ENCODE assay signal across 19 mouse cellular contexts in the genomic region with DNA sequence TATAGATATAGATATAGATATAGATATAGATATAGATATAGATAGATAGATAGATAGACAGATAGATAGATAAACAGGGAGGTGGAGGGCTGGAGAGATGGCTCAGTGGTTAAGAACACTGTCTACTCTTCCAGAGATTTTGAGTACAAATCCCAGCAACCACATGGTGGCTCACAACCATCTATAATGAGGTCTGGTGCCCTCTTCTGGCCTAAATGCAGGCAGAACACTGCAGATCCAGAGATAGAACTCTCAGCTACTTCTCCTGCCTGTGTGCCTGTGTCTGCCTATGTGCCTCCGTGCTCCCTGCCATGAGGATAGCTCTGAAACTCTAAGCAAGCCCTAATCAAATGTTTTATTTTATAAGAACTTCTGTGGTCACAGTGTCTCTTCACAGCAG.
DNase-seq lines count a peak whose midpoint lies in the region; ATAC-seq and TF ChIP-seq lines count a peak whose summit lies in the region.
"Had no signal": no experiment of that assay in that cellular context is flagged by ENCODE, and none has a peak within 500 bp of the region (broad histone marks: within the 10 kb centered on the region; RNA-seq: fewer than 3 reads in every experiment).

No protein-coding gene starts in this region.

- no peak for TF ChIP-seq POLR2A in lung, adult 2 months (IDR thresholded peaks at IDR 0.05; ENCODE audit: borderline replicate concordance, extremely low read depth, low read depth, low read length)
- TF ChIP-seq POLR2A in CH12.LX (IDR thresholded peaks at IDR 0.05; ENCODE audit: low read depth, low read length): no peak

- H3K27me3 ChIP-seq in hindbrain, postnatal 0 days (ENCODE audit: insufficient read depth, low read length): no peaks in the 10 kb centered on the region
- no peaks in the 10 kb centered on the region for H3K27me3 ChIP-seq in hindbrain, embryonic 16.5 days (replicated peaks; ENCODE audit: control insufficient read depth, insufficient read depth, low read length)
- H3K27me3 ChIP-seq in lung, embryonic 14.5 days (ENCODE audit: insufficient read depth, low read length): no peaks in the 10 kb centered on the region
- peaks cover 14% of the 10 kb centered on the region for H3K27me3 ChIP-seq in CH12.LX (replicated peaks)
- no peaks in the 10 kb centered on the region for H3K27me3 ChIP-seq in forebrain, embryonic 13.5 days
- H3K27me3 ChIP-seq: heart, embryonic 13.5 days; midbrain, embryonic 12.5 days had no signal

- dilution Hi-C loops in CH12.LX (cut with MboI; ENCODE audit: extremely low pct_ligation_motif_present, extremely low pct_unique_long_range_greater_than_20kb, low sequenced_read_pairs): no loop called here

- in situ Hi-C loops in CH12.LX (cut with MboI; ENCODE audit: low pct_ligation_motif_present, low pct_unique_long_range_greater_than_20kb, low sequenced_read_pairs): no loop called here

- peaks cover 4% of the 10 kb centered on the region; the same call in 1 of the 2 replicates for H3K36me3 ChIP-seq in hindbrain, postnatal 0 days (ENCODE audit: insufficient read depth, low read length)
- peaks cover 9% of the 10 kb centered on the region for H3K36me3 ChIP-seq in hindbrain, embryonic 16.5 days (ENCODE audit: control insufficient read depth, insufficient read depth, low read length)
- no peaks in the 10 kb centered on the region for H3K36me3 ChIP-seq in lung, embryonic 14.5 days (ENCODE audit: insufficient read depth)
- H3K36me3 ChIP-seq in CH12.LX (replicated peaks in 1 of 2; ENCODE audit: control insufficient read depth in 1 of 2, insufficient read depth in 1 of 2, low read length in 1 of 2): no peaks in the 10 kb centered on the region
- peaks cover 72% of the 10 kb centered on the region for H3K36me3 ChIP-seq in forebrain, embryonic 13.5 days (ENCODE audit: poor library complexity, severe bottlenecking)
- H3K36me3 ChIP-seq: heart, embryonic 13.5 days had no signal

- ATAC-seq in hindbrain, postnatal 0 days: no peak
- ATAC-seq in hindbrain, embryonic 16.5 days: no peak
- no peak for ATAC-seq in lung, embryonic 14.5 days (ENCODE audit: insufficient read depth)
- no peak for ATAC-seq in forebrain, embryonic 13.5 days
- ATAC-seq: Patski had no signal

- H3K9me3 ChIP-seq in hindbrain, postnatal 0 days (ENCODE audit: low read length): no peaks in the 10 kb centered on the region
- no peaks in the 10 kb centered on the region for H3K9me3 ChIP-seq in hindbrain, embryonic 16.5 days (ENCODE audit: control insufficient read depth, low read length)
- H3K9me3 ChIP-seq in lung, embryonic 14.5 days (ENCODE audit: low read depth, low read length): no peaks in the 10 kb centered on the region
- peaks cover 5% of the 10 kb centered on the region for H3K9me3 ChIP-seq in CH12.LX (replicated peaks; ENCODE audit: low read length)
- no peaks in the 10 kb centered on the region for H3K9me3 ChIP-seq in forebrain, embryonic 13.5 days (replicated peaks)
- H3K9me3 ChIP-seq: forebrain, embryonic 10.5 days; heart, embryonic 13.5 days; midbrain, embryonic 12.5 days had no signal

- no peak overlapping the region for H3K4me2 ChIP-seq in hindbrain, postnatal 0 days (ENCODE audit: low read depth, low read length)
- H3K4me2 ChIP-seq in hindbrain, embryonic 16.5 days (ENCODE audit: low read length): no peak overlapping the region
- no peak overlapping the region for H3K4me2 ChIP-seq in lung, embryonic 14.5 days
- H3K4me2 ChIP-seq in CH12.LX (ENCODE audit: insufficient read depth, low read depth, poor library complexity, severe bottlenecking): no peak overlapping the region
- no peak overlapping the region for H3K4me2 ChIP-seq in forebrain, embryonic 13.5 days
- H3K4me2 ChIP-seq: heart, embryonic 13.5 days; hindbrain, embryonic 14.5 days; midbrain, embryonic 12.5 days had no signal

- no peak for TF ChIP-seq EP300 in CH12.LX (IDR thresholded peaks at IDR 0.05; ENCODE audit: low read length)

- H3K27ac ChIP-seq in hindbrain, postnatal 0 days: no peak overlapping the region
- no peak overlapping the region for H3K27ac ChIP-seq in hindbrain, embryonic 16.5 days (ENCODE audit: low read depth, low read length)
- no peak overlapping the region for H3K27ac ChIP-seq in lung, embryonic 14.5 days (ENCODE audit: low read depth)
- no peak overlapping the region for H3K27ac ChIP-seq in CH12.LX (ENCODE audit: insufficient read depth, low read depth)
- no peak overlapping the region for H3K27ac ChIP-seq in forebrain, embryonic 13.5 days
- H3K27ac ChIP-seq: forebrain, embryonic 10.5 days; heart, embryonic 13.5 days; hindbrain, embryonic 14.5 days; midbrain, embryonic 12.5 days had no signal

- no peaks in the 10 kb centered on the region for H3K4me1 ChIP-seq in hindbrain, postnatal 0 days (ENCODE audit: insufficient read depth, low read length)
- H3K4me1 ChIP-seq in hindbrain, embryonic 16.5 days (ENCODE audit: control insufficient read depth, insufficient read depth, low read depth, low read length): peaks cover 5% of the 10 kb centered on the region
- no peaks in the 10 kb centered on the region for H3K4me1 ChIP-seq in lung, embryonic 14.5 days (ENCODE audit: insufficient read depth)
- no peaks in the 10 kb centered on the region for H3K4me1 ChIP-seq in lung, adult 2 months (ENCODE audit: control insufficient read depth, insufficient read depth, low read length)
- H3K4me1 ChIP-seq in CH12.LX (ENCODE audit: control insufficient read depth in 1 of 2, insufficient read depth in 2 of 2): no peaks in the 10 kb centered on the region
- peaks cover 12% of the 10 kb centered on the region for H3K4me1 ChIP-seq in forebrain, embryonic 13.5 days
- H3K4me1 ChIP-seq: heart, embryonic 13.5 days had no signal

- peak; percentile 32; the same call in 1 of the 2 replicates for TF ChIP-seq CTCF in hindbrain, postnatal 0 days (IDR thresholded peaks at IDR 0.05; ENCODE audit: low read depth)
- peak; percentile 28; the same call in 1 of the 2 replicates for TF ChIP-seq CTCF in lung, embryonic 14.5 days (IDR thresholded peaks at IDR 0.05; ENCODE audit: low read depth)
- no peak for TF ChIP-seq CTCF in lung, adult 2 months (IDR thresholded peaks at IDR 0.05; ENCODE audit: insufficient read depth, low read length)
- TF ChIP-seq CTCF in CH12.LX (conservative IDR thresholded peaks at IDR 0.05 in 1 of 2, IDR thresholded peaks at IDR 0.05 in 1 of 2; ENCODE audit: low read depth in 2 of 2, low read length in 2 of 2): peak in 1 of 2 experiments; percentile 50; a peak in 2 of 4 replicates

- no peak for DNase-seq in hindbrain, postnatal 0 days (ENCODE audit: low spot score)
- DNase-seq in lung, embryonic 14.5 days: no peak
- no peak for DNase-seq in lung, adult 2 months
- DNase-seq in CH12.LX (ENCODE audit: extremely low read depth): no peak
- peak; percentile 31 for DNase-seq in ZHBTc4 (ENCODE audit: low read depth, low spot score)
- DNase-seq: cerebellum, adult 2 months; cerebellum, postnatal 36 days; heart, postnatal 36 days; kidney, adult 11 months; kidney, postnatal 10 days; left cerebral cortex, postnatal 4 days; liver had no signal

- TF ChIP-seq RAD21 in CH12.LX (IDR thresholded peaks at IDR 0.05; ENCODE audit: low read depth, low read length): no peak

- WGBS in hindbrain, postnatal 0 days: 100% methylated on average over 1 of the region's 1 CpGs
- WGBS in hindbrain, embryonic 16.5 days: 95% methylated on average over 1 of the region's 1 CpGs
- 91% methylated on average over 1 of the region's 1 CpGs for WGBS in lung, embryonic 14.5 days
- WGBS in lung, adult 2 months: 90% methylated on average over 1 of the region's 1 CpGs
- 88% methylated on average over 1 of the region's 1 CpGs for WGBS in forebrain, embryonic 13.5 days

- H3K79me2 ChIP-seq in CH12.LX (replicated peaks; ENCODE audit: control insufficient read depth, extremely low read depth, insufficient read depth, poor library complexity, severe bottlenecking): no peaks in the 10 kb centered on the region

- H3K4me3 ChIP-seq in hindbrain, postnatal 0 days (ENCODE audit: low read length): no peak overlapping the region
- no peak overlapping the region for H3K4me3 ChIP-seq in hindbrain, embryonic 16.5 days (ENCODE audit: low read length)
- H3K4me3 ChIP-seq in lung, embryonic 14.5 days (ENCODE audit: low read depth, low read length): no peak overlapping the region
- H3K4me3 ChIP-seq in lung, adult 2 months (replicated peaks; ENCODE audit: extremely low read depth, low read depth, low read length): no peak overlapping the region
- H3K4me3 ChIP-seq in CH12.LX (replicated peaks in 1 of 3; ENCODE audit: low read depth in 2 of 3, low read length in 2 of 3, poor library complexity in 1 of 3): no peak overlapping the region
- no peak overlapping the region for H3K4me3 ChIP-seq in forebrain, embryonic 13.5 days
- H3K4me3 ChIP-seq: forebrain, embryonic 10.5 days; heart, embryonic 13.5 days; midbrain, embryonic 12.5 days had no signal

- no peak overlapping the region for H3K9ac ChIP-seq in hindbrain, postnatal 0 days (replicated peaks; ENCODE audit: low read length)
- H3K9ac ChIP-seq in hindbrain, embryonic 16.5 days (ENCODE audit: low read depth, low read length): no peak overlapping the region
- no peak overlapping the region for H3K9ac ChIP-seq in lung, embryonic 14.5 days
- H3K9ac ChIP-seq in CH12.LX (ENCODE audit: insufficient read depth, low read depth): no peak overlapping the region
- H3K9ac ChIP-seq in forebrain, embryonic 13.5 days: no peak overlapping the region
- H3K9ac ChIP-seq: heart, embryonic 13.5 days; hindbrain, embryonic 14.5 days; midbrain, embryonic 12.5 days had no signal

TF ChIP-seq in CH12.LX, 34 proteins besides CTCF, POLR2A, EP300 and RAD21:
- TF ChIP-seq MAZ (IDR thresholded peaks at IDR 0.05; ENCODE audit: low read depth, low read length): no peak
- peak; percentile 4; the same call in 1 of the 2 replicates for TF ChIP-seq SMC3 (IDR thresholded peaks at IDR 0.05; ENCODE audit: low read depth, low read length)
- no peak for TF ChIP-seq MAFK (IDR thresholded peaks at IDR 0.05; ENCODE audit: insufficient replicate concordance, low read length)
